Mouse (Mus musculus): ENCODE measurements around the gene Hk2.

DNA sequence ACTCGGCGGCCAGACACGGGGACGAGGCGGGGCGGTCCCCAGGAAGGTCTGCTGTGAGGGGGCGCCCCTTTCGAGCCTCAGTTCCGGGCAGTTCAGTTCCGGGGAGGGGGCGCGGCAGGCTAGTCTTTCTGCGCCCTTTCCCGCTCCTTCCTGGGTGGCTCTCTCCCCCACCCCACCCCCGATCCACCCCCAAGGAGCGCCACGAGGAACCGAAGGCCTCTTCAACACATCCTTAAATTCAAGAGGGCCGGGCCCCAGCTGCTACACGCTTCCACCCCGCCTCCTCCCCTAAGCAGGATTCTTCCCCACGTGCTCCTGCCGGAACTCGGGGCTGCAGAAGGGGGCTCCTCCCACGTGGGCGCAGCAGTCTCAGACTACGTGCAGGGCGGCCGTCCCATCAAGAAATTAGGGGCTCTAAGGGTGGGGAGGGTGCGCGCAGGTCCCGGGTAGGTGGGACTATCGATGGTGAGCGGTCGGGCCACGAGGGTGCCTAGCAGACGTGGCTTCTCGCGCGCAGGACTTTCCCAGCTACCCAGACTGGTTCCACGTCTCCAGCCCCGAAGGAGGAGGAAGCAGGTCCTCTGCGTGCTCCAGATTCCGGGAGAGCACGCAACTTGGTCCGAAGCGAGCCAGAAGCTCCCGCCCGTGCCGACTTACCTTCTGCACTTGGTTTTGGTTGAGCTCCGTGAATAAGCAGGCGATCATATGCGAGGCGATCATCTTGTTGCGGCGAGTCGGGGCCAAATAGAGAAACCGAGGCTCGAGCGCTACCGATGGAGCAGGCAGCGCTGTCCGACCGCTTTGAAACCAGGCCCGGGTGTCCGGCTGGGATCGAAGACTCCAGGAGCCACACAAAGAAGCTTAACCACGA is 758 bp downstream of the Hk2 start:
- TF ChIP-seq EP300 (IDR thresholded peaks at IDR 0.05; ENCODE audit: low read depth) (no peak), CTCF (IDR thresholded peaks at IDR 0.05; ENCODE audit: low read depth) (no peak)
